Mouse (Mus musculus) adrenal gland, postnatal 25 days (tissue): ENCODE measurements at regions not wholly inside any gene's neighbourhood (a gene's known extent, or its start where the extent isn't known, plus 50 kb on each side); places are given as distances from the start of the nearest gene placed in this dataset.
"Not testable (repeated sequence)": the region's sequence is repeated elsewhere in the genome, so short reads cannot be mapped to it uniquely, and the experiment has no call there.

Source experiments
- DNase-seq: peaks from one replicate; pipeline ENCODE4 v3.0.0; 2021; ENCODE audit warnings: mixed read lengths

- no peak for DNase-seq
Measured at GRCm38 (mm10) chr16:55168433-55168832, 129.4 kb downstream of the Zpld1 start.

- peak; percentile 6 for DNase-seq
Measured at GRCm38 (mm10) chr16:55166181-55166848, 131.5 kb downstream of the Zpld1 start.

- no peak for DNase-seq
Measured at GRCm38 (mm10) chr16:55162926-55163325, 134.9 kb downstream of the Zpld1 start.

- no peak for DNase-seq
Measured at GRCm38 (mm10) chr16:55151726-55152125, 146.1 kb downstream of the Zpld1 start.

- DNase-seq = no peak
Measured at GRCm38 (mm10) chr16:55142431-55143173, 155.2 kb downstream of the Zpld1 start.

- no peak for DNase-seq
Measured at GRCm38 (mm10) chr16:55134961-55135360, 162.8 kb downstream of the Zpld1 start.

- no peak for DNase-seq
Measured at GRCm38 (mm10) chr16:55097651-55098050, 200.1 kb downstream of the Zpld1 start.

- peak; percentile 21 for DNase-seq
Measured at GRCm38 (mm10) chr16:55087461-55087860, 210.3 kb downstream of the Zpld1 start.

GRCm38 (mm10) chr16:55076172-55076571 lies 221.6 kb downstream of the Zpld1 start:
- DNase-seq = no peak

GRCm38 (mm10) chr16:55039777-55040176 lies 258.0 kb downstream of the Zpld1 start:
- DNase-seq = no peak

GRCm38 (mm10) chr16:55001661-55002289 lies 296.0 kb downstream of the Zpld1 start:
- DNase-seq = no peak

GRCm38 (mm10) chr16:54991595-54992240 lies 306.1 kb downstream of the Zpld1 start:
- DNase-seq = no peak

- DNase-seq = peak; percentile 43
Measured at GRCm38 (mm10) chr16:54983759-54984218, 314.0 kb downstream of the Zpld1 start.

- DNase-seq = no peak
Measured at GRCm38 (mm10) chr16:54970356-54970755, 327.4 kb downstream of the Zpld1 start.

GRCm38 (mm10) chr16:54943808-54944315 lies 353.9 kb downstream of the Zpld1 start:
- DNase-seq = no peak

- DNase-seq = no peak
Measured at GRCm38 (mm10) chr16:54928259-54928658, 369.5 kb downstream of the Zpld1 start.

GRCm38 (mm10) chr16:54902911-54903310 lies 394.9 kb downstream of the Zpld1 start:
- no peak for DNase-seq

- no peak for DNase-seq
Measured at GRCm38 (mm10) chr16:54901461-54901860, 396.3 kb downstream of the Zpld1 start.

GRCm38 (mm10) chr16:54894661-54895060 lies 403.1 kb downstream of the Zpld1 start:
- DNase-seq = no peak

- no peak for DNase-seq
Measured at GRCm38 (mm10) chr16:54857369-54857768, 440.4 kb downstream of the Zpld1 start.

GRCm38 (mm10) chr16:54842996-54843395 lies 454.8 kb downstream of the Zpld1 start:
- not testable (repeated sequence) for DNase-seq
